Mouse (Mus musculus) cerebellum, adult 18-20 months (tissue): ENCODE data around the gene Rcsd1.

Source experiments
- DNase-seq, 2 experiments: peaks; one replicate each; pipeline ENCODE4 v3.0.0; 2021

Gene Rcsd1

DNA sequence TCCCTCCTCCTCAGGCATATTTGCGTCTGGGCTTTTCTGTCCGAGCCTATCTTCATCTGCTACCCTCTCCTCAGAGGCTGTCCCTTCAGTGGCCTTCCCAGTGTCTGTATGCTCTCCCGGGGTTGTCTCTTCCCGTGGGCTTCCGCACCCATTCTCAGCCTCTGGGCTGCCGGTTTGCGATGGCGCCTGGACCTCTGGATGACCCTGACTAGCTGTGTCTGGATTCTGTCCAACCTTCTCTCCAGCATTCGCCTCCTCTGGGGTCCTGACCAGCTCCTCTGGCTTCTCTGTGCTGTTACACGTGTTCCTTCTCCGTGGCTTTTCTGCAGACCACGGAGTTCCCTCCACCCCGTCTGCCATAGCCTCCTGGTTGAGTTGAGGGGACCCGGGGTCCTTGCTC, 54.1 kb downstream of the Rcsd1 start:
- no peak for DNase-seq

DNA sequence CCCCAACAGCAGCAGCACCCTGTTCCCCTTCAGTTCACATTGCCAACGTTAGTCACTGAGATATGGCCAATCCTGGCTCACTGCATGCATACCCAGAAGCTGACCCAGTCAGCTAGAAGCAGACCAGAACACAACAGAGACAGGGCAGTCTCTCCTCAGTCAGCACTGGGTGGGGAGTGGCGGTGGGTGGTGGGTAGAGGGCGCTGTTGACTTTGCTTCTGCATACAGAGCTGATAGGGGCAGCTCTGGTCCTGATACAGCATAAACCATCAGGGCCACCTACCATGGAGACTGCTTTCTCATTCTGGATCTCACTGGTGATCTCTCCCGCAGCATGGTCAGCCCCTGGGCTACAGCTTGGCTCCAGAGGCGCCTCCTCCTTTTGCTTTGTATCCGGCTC, 54.5 kb downstream of the Rcsd1 start:
- peak in 1 of 2 experiments; percentile 32 for DNase-seq

DNA sequence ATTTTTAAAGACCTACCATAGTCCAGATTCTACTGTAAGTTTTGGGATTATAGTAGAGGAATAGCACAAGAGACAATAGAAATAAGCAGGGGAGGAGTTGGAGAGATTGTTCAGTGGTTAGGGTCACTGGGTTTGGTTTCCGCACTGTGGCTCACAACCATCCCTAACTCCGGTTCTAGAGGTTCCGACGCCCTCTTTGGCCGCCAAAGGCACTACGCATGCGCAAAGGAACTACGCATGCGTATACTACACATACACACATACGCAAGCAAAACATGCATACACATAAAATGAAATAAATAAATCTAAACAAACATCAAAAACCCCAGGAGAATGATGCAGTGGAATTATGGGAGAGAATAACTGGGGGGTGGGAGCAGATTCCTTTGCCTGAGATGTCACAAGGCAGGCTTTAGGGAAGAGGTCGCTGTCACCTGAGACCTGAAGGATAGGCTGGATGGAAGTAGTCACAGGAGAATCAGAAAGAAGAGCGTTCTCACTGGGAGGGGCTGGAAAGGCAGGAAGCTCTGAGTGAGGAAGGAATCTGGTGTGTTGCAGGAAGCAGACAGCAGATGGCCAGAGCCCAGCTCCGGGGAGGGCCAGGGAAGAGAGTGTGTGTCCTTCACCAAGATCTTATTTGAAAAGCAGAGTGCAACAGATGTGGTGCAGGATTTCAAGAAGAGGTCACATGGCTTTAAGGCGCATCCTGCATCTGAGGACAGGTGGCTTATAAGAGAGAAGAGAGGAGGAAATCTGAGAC, 56.3 kb downstream of the Rcsd1 start:
- no peak for DNase-seq

GRCm38 (mm10) chr1:165652507-165652906, 57.0 kb downstream of the Rcsd1 start:
- DNase-seq = no peak

- DNase-seq = no peak
Observed at GRCm38 (mm10) chr1:165651158-165651557, 58.4 kb downstream of the Rcsd1 start.

GRCm38 (mm10) chr1:165645102-165645501, 64.5 kb downstream of the Rcsd1 start:
- no peak for DNase-seq

DNA sequence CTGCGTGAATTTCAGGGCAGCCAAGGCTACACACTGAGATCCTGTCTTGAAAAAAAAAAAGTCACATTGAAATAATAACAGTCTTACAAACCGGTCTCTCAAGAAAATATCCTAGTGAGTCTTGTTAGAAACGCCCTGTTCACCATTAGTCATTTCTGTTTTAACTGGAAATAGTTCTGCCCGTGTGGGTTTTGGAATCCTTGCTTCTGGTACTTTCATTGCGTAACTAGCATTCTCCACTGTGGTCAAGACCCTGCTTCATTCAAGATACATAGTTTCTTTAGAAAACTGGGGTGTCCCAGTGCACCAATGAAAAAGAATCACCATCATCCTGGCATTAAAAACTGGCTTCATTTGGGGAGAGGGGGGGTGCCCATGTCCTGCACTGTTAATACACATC, 65.8 kb downstream of the Rcsd1 start:
- no peak for DNase-seq

DNA sequence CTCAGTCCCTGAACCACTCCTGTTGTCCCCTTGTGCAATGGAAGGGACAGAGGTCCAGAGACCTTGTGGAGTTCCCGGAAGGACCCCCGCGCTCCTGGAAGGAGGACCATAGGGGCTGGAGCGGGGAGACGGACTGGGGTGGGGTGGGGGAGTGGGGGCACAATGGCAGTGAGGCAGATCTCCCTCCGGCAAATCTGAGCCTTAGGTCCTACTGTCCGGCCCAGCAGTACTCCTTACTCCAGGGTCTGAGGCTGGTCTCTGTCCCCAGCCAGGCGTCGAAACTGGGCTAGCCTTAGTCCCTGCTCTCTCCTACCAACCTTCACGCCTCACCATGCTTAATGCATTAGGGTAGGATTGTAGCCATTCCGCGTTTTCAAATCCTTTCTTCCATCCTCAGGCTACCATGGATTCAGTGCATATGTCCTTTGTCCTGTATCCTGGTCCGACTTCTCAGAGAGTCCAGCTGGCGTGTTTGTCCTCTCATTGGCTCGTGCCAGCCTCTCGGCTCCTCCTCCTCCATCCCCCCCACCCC, 66.7 kb downstream of the Rcsd1 start:
- peak; percentile 73 to 79 for DNase-seq

DNA sequence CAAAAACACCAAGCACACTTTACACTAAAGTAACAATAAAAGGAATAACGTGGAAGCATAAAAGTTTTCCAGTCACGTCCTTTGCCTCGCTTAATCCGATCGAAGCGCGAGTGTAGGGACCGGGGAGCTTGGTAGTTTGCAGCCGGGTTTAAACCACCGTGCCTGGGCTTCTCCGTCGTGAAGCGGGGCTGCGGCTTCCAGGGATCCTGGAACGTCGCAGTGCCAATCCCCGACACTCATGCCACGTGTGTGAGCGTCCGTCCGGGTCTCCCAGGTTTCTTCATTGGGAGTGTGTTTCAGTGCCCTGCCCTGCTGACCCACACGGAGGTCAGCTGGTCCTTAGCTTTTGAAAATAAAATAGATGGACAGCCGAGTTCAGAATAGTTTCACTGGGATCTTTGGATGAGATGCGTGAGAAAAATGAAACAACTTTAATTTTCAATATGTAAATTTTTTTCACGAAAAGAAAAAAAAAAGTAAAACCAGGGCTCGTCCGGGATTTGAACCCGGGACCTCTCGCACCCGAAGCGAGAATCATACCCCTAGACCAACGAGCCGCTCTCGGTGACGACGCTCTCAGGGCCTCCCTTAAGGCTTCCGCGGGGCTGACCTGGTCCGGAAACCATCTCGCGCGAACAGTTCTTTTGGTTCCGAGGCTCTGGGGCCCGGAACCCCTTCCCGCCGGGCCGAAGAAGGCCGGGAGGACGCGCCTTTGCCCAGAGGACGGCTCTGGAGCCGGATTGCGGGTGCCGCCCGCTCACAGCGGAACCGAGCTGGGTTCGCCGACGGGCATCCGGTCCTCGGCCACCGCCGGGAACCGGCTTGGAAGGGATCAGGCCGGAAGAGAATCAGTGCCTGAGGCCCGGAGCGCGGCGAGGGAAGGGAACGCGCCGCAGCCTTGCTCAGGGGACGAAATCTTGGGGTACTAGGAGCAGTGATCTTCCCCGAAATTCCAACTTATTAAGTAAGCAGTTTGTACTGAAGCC, 67.5 kb downstream of the Rcsd1 start:
- peak; percentile 88 to 95 for DNase-seq

DNA sequence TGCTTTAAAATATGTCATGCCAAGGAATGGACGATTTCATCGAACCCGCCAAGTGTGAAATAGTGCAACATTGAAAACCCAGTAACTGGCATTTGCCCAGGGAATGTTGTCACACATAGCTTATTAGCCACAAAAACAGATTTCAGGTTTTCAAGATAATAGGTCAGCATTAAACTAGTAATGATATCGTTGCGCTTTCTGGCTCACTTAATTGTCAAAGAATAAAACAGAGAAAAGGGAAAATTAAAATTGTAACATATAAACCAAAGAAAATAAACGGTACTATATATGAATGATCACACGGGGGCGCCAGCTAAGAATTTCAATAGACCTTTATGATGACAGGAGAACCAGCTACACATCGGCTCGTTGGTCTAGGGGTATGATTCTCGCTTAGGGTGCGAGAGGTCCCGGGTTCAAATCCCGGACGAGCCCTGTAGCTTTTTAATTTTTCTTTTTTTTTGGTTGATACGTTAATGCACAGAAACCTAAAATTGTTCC, 68.2 kb downstream of the Rcsd1 start:
- peak; percentile 67 to 84 for DNase-seq

- DNase-seq = no peak
Observed at GRCm38 (mm10) chr1:165636289-165636688, 73.3 kb downstream of the Rcsd1 start.

GRCm38 (mm10) chr1:165635055-165635897, 74.3 kb downstream of the Rcsd1 start:
- DNase-seq = no peak

DNA sequence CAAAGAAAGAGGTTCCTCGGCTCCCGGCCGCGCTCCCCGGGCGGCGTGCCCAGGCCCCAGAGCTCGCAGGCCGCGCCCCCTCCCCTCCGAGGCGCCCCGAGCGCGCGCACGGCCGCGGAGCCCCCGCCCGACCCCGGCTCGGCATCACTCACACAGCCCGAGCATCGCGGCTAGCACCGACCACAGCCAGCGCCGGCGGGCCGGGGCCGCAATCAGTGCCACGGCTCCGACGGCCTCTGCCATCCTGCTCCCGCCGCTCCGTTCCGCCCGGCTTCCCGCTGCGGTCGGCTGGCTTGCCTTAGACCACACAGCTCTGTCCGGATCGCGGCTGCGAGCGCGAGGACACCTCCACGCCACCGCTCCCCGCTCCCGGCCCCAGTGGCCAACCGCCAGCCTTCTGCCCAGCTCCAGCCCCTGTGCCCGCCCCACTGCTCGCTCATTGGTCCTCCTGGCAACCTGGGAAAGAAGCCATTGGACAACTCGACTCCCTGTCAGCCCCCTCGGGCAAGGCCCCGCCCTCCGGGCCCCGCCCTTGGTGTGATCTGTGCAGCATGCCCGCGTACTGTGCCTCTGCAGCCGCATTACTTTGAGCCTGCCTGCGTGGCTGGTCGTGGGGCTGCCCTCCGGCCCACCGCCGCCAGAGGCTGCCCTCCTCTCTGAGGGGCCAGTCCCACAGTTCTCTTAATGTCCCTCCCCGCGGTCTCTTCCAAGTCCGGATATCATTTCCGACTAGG, 75.2 kb downstream of the Rcsd1 start, which contains the start of gene Mpzl1:
Gene Mpzl1 (minus strand): TSS at position 388 of the 734 bp plus-strand sequence.
- peak; percentile 99 to 100 for DNase-seq

- DNase-seq = no peak
Observed at GRCm38 (mm10) chr1:165633345-165633744, 76.2 kb downstream of the Rcsd1 start.

- DNase-seq = peak; percentile 82 to 86
Observed at GRCm38 (mm10) chr1:165631136-165631535, 78.4 kb downstream of the Rcsd1 start.

GRCm38 (mm10) chr1:165629975-165630374, 79.6 kb downstream of the Rcsd1 start:
- DNase-seq = peak; percentile 51 to 60

DNA sequence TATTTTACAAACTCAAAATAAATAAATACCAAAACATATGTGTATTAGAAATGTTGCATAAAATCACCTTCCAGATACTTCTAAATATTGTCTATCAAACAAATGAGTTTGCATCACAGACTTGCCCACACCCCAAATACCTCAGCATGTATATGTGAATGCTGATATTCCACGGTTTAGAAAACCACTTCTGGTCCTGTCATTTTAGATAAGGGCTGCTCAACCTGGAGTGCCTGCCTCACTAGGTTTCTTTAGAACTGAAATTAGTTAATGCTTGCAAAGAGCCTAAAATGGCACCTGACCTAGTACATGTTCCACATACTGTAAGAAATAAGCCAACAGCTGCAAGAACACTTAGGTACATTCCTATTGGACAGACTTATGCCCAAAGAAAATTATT, 81.0 kb downstream of the Rcsd1 start:
- no peak for DNase-seq

GRCm38 (mm10) chr1:165625896-165626295, 83.7 kb downstream of the Rcsd1 start:
- no peak for DNase-seq

DNA sequence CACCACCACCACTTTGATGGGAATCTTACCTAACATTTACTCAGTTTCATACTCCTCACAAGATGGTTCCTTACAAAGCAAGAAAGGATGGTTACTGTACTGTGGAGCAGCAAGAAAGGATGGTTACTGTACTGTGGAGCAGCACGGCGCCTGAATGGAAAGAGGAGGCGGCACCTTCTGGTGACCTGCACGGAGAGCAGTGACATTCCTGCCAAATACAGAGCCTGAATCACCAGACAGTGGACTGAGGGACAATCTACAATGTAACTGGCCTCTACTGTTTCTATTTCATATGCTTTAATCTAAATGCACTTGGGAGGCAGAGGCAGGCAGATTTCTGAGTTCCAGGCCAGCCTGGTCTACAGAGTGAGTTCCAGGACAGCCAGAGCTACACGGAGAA, 84.5 kb downstream of the Rcsd1 start:
- DNase-seq = no peak

DNA sequence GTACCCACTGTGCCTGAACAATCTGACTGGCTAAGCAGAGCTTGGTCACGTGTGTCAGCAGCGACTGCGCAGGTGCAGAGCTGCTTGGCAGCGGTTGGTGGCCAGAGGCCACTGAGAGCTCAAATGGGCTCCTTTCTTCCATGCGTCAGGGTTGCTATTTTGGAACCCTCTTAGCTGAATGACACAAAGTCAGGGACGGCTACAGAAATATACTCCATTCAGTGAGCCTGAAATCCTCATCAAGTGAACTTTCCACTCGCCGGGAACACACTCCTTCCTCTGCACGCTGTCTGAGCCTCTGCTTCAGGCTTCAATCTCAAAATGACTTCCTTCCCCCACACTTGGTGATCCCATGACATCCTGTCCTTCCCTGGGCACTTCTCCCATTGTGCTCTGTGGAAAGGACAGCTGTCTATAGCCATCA, 91.3 kb downstream of the Rcsd1 start:
- DNase-seq = peak; percentile 50 to 55

- no peak for DNase-seq
Observed at GRCm38 (mm10) chr1:165617166-165617891, 92.2 kb downstream of the Rcsd1 start.
